Mouse (Mus musculus) liver, embryonic 14.5 days (tissue): ENCODE measurements around the gene Kirrel3. TPM values are rescaled to one million over a fixed set of nuclear protein-coding genes. Genes with fewer than 3 reads are reported as not detected.

Experiments
- ATAC-seq: fragments of 200-750 bp; cut with Nextera tagmentation; 2 replicates; pipeline ENCODE4 v1.8.0; 2017; ENCODE audit warnings: moderate number of reproducible peaks, mild to moderate bottlenecking, moderate library complexity; ENCODE audit not compliant: insufficient read depth
- DNase-seq, 3 experiments: peaks; one replicate each; pipeline ENCODE4 v3.0.0-alpha.2; 2012 to 2013; ENCODE audit warnings: low read depth in 3 of 3, low spot score in 3 of 3
- H3K27ac ChIP-seq: fragments of 300-500 bp; sonication (generic); 2 replicates; pipeline ENCODE4 v1.5.1; 2014; ENCODE audit warnings: moderate library complexity, mild to moderate bottlenecking, control low read depth, inconsistent platforms
- H3K27me3 ChIP-seq: fragments of 300-500 bp; sonication (generic); 2 replicates; pipeline ENCODE4 v1.6.1; 2014; ENCODE audit warnings: mild to moderate bottlenecking, low read length, moderate library complexity; ENCODE audit not compliant: control insufficient read depth, insufficient read depth
- H3K36me3 ChIP-seq: fragments of 300-500 bp; sonication (generic); replicated peaks from 2 replicates; pipeline ENCODE4 v1.6.1; 2014; ENCODE audit warnings: low read depth; ENCODE audit not compliant: control insufficient read depth, insufficient read depth
- H3K4me1 ChIP-seq, 2 experiments: fragments of 200-500 bp in 1 of 2; fragments of 300-500 bp in 1 of 2; sonication (generic) in 1 of 2; replicated peaks; 2 replicates each; pipeline ENCODE4 v1.6.1; 2012 to 2014; ENCODE audit warnings: antibody characterized with exemption in 1 of 2, inconsistent platforms in 1 of 2, low read length in 1 of 2; ENCODE audit not compliant: control insufficient read depth in 2 of 2, insufficient read depth in 2 of 2
- H3K4me2 ChIP-seq: fragments of 300-500 bp; sonication (generic); 2 replicates; pipeline ENCODE4 v1.6.1; 2014; ENCODE audit warnings: low read depth, mild to moderate bottlenecking, control low read depth, moderate library complexity
- H3K4me3 ChIP-seq, 2 experiments: fragments of 200-500 bp in 1 of 2; fragments of 300-500 bp in 1 of 2; sonication (generic) in 1 of 2; 2 replicates each; pipeline ENCODE4 v1.5.1; 2012 to 2014; ENCODE audit warnings: low read depth in 2 of 2, low read length in 2 of 2, mild to moderate bottlenecking in 2 of 2, control low read depth in 1 of 2, inconsistent platforms in 1 of 2, moderate library complexity in 1 of 2; ENCODE audit not compliant: insufficient read depth in 1 of 2
- H3K9ac ChIP-seq: fragments of 300-500 bp; sonication (generic); replicated peaks from 2 replicates; pipeline ENCODE4 v1.6.1; 2014; ENCODE audit warnings: mild to moderate bottlenecking, control low read depth, moderate library complexity
- H3K9me3 ChIP-seq: fragments of 300-500 bp; sonication (generic); 2 replicates; pipeline ENCODE4 v1.6.1; 2016; ENCODE audit warnings: low read length, mixed read lengths; ENCODE audit not compliant: control insufficient read depth
- CTCF ChIP-seq: IDR thresholded peaks from 2 replicates; pipeline ENCODE4 v1.5.1; 2016; ENCODE audit warnings: antibody characterized with exemption, low read depth, control low read depth
- EP300 ChIP-seq: IDR thresholded peaks from 2 replicates; pipeline ENCODE4 v1.6.1; 2016; ENCODE audit warnings: antibody characterized with exemption, low read depth
- WGBS: fragments of 180-500 bp; shearing (Covaris S2); extraction: QIAGEN DNeasy Blood & Tissue Kit; methylation state at CpG from one replicate; pipeline ENCODE4 v1.1.7; 2014; ENCODE audit not compliant: insufficient replicate concordance; 5-methylcytosine and 5-hydroxymethylcytosine counted together
- polyA plus RNA-seq, 2 experiments: library from polyadenylated mRNA; depleted of rRNA in 1 of 2; stranded (reverse) in 1 of 2; unstranded in 1 of 2; fragments of >200 nt; fragmentation: Nextera tagmentation in 1 of 2; extraction: Ambion mirVana in 1 of 2; gene quantifications; 2 replicates each; pipeline versions ENCODE4 v1.2.1 to v1.2.3; 2012 to 2014

Gene Kirrel3
- polyA plus RNA-seq, 2 experiments, result 0.08 TPM; not detected in 1

DNA sequence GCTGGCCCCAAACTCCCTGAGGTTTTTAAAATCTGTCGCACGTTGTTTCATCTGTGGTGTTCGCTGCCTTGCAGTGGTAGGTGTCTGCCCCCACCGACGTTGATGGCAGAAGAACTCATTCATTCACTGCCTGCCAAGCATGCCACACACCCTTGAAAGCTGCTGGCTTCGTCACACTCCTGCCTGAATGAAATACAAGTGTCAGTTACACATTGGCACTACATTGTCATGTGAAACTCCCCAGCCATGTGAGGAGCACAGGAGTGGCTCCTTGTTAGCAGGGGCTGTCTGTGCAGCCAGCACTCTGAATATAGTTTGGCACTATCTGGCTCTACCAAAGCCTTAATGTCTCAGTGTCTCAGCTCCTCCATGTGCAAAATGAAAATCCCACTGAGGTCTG is 246.8 kb downstream of the Kirrel3 start:
- H3K4me3 ChIP-seq, result no peak overlapping the region
- no peaks in the 10 kb centered on the region for H3K9me3 ChIP-seq
- H3K9ac ChIP-seq, result no peak overlapping the region
- ATAC-seq (no peak), DNase-seq (no peak)
- TF ChIP-seq EP300, result no peak
- no peak for TF ChIP-seq CTCF
- no peak overlapping the region for H3K4me2 ChIP-seq
- H3K27me3 ChIP-seq, result no peaks in the 10 kb centered on the region
- no peaks in the 10 kb centered on the region for H3K36me3 ChIP-seq
- H3K27ac ChIP-seq, result no peak overlapping the region
- 54% methylated on average over 6 of the region's 6 CpGs for WGBS
- H3K4me1 ChIP-seq, result no peaks in the 10 kb centered on the region

DNA sequence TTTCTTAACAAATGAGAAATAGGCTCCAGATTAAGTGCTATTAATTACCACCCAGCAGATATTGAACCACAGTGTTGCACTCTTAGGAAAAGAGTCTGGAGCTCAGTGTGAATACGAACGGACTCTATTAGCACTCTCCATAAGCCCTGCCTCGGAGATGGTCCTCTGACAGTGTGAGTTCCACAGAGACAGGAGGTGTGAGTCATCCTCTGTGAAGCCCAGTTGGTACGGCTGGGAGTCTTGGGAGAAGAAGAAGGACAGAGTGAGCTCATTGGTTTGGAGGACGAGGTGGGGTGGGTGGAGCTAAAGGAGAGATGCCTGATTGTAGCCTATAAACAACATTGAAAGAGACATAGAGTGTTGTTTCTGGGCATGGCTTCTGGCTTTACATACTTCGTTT is 247.9 kb downstream of the Kirrel3 start:
- 41% methylated on average over 6 of the region's 6 CpGs for WGBS
- no peak for ATAC-seq
- TF ChIP-seq EP300 (no peak), CTCF (no peak)

DNA sequence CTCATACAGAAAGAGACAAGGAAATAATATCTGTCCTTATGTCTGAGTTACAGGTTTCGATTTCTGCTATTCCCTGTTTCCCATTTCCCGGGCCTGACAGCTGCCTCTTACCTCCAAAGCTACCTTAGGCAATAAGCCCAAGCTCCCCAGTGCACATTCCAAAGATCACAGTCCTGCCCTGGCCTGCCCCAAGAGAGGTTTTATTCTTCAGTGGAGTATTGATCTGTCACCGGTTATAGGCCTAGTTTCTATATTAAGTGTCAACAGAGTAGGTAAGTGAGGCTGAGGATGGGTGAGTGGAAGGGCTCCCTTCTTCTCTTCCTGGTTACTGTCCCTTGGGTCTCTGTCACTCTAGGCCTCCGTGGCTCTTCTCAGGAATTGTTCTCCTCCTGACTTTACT is 249.3 kb downstream of the Kirrel3 start:
- no peaks in the 10 kb centered on the region for H3K4me1 ChIP-seq
- DNase-seq (no peak), ATAC-seq (no peak)
- H3K4me3 ChIP-seq, result no peak overlapping the region
- H3K36me3 ChIP-seq, result no peaks in the 10 kb centered on the region
- WGBS, result 49% methylated on average over 4 of the region's 4 CpGs
- no peaks in the 10 kb centered on the region for H3K27me3 ChIP-seq
- H3K27ac ChIP-seq, result no peak overlapping the region
- TF ChIP-seq EP300, result no peak
- TF ChIP-seq CTCF, result no peak
- no peak overlapping the region for H3K9ac ChIP-seq
- no peaks in the 10 kb centered on the region for H3K9me3 ChIP-seq
- H3K4me2 ChIP-seq, result no peak overlapping the region

More for the DNA sequence above, 247.9 kb downstream of the Kirrel3 start:
- Histone ChIP-seq H3K9me3 (no peaks in the 10 kb centered on the region), H3K4me3 (no peak overlapping the region), H3K4me2 (no peak overlapping the region), H3K27ac (no peak overlapping the region), H3K36me3 (no peaks in the 10 kb centered on the region), H3K4me1 (no peaks in the 10 kb centered on the region), H3K27me3 (no peaks in the 10 kb centered on the region), H3K9ac (no peak overlapping the region)
- DNase-seq, result no peak

DNA sequence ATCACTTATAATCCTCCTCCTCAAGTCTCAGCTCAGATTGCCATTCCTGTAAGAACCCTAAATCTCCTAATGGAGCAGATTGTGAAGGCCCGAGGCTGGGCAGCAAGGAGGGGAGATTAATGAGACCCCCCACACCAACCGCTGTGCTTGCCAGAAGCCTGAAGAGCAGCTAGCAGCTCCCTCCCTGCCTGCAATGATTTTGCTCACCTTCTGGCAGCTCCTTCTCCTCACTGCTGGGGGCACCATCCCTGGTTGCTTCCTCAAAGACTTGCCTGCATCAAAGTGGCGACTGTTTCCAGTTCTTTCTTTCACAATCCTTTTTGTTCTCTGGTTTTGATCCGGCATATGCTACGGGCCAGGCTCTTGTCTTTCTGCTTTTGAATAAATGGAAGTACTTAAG is 253.7 kb downstream of the Kirrel3 start:
- no peak overlapping the region for H3K27ac ChIP-seq
- H3K4me2 ChIP-seq, result no peak overlapping the region
- no peak overlapping the region for H3K4me3 ChIP-seq
- H3K9me3 ChIP-seq, result no peaks in the 10 kb centered on the region
- no peak for ATAC-seq
- no peaks in the 10 kb centered on the region for H3K36me3 ChIP-seq
- DNase-seq, result no peak
- WGBS, result 44% methylated on average over 5 of the region's 5 CpGs
- TF ChIP-seq CTCF, result no peak
- no peak for TF ChIP-seq EP300
- H3K9ac ChIP-seq, result no peak overlapping the region
- no peaks in the 10 kb centered on the region for H3K4me1 ChIP-seq
- H3K27me3 ChIP-seq, result no peaks in the 10 kb centered on the region

DNA sequence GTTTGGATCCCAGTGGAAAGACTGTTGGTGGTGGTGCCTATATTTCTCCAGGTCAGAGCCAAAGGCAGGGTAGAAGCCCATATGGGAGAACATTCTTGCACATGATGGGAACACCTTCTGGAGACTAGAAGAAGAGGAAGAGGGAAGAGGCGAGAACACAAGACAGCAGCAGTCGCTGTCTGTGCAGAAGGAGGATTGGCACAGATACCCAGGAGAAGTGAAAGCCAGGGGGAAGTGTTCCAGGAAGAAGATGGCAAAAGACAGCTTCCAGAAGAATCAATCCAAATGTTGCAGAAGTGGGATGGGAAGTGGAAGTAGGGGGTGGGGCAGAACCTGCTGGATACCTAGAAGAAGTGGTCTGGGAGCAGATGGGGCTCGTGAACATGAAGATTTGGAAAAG is 255.1 kb downstream of the Kirrel3 start:
- Histone ChIP-seq H3K27me3 (no peaks in the 10 kb centered on the region), H3K9ac (no peak overlapping the region), H3K9me3 (no peaks in the 10 kb centered on the region), H3K4me3 (no peak overlapping the region), H3K4me1 (no peaks in the 10 kb centered on the region), H3K27ac (no peak overlapping the region), H3K36me3 (no peaks in the 10 kb centered on the region), H3K4me2 (no peak overlapping the region)
- ATAC-seq (no peak), DNase-seq (no peak)
- no peak for TF ChIP-seq CTCF
- TF ChIP-seq EP300, result no peak
- WGBS, result 53% methylated on average over 3 of the region's 3 CpGs
